Mouse (Mus musculus) granulocyte monocyte progenitor cell, adult 5-6 weeks (primary cell): ENCODE measurements around the gene Mn1. TPM values are rescaled to one million over a fixed set of nuclear protein-coding genes. Genes with fewer than 3 reads are reported as not detected.

ENCODE experiments used
- ATAC-seq: replicated peaks from 2 replicates; pipeline ENCODE4 v1.8.0; 2016; ENCODE audit warnings: mild to moderate bottlenecking, moderate TSS enrichment, inconsistent platforms; ENCODE audit not compliant: poor library complexity, severe bottlenecking
- total RNA-seq, 2 experiments: library from RNA; stranded (forward) in 1 of 2; stranded (reverse) in 1 of 2; fragments of 200-712, 200-1000 nt in 1 of 2; fragments of >200 nt in 1 of 2; fragmentation: Nextera tagmentation in 1 of 2; gene quantifications; 2 replicates each; pipeline ENCODE4 v1.2.3; 2014 to 2017

The Mn1 gene
- total RNA-seq (2014; fragmentation: Nextera tagmentation) = 0.64 TPM in 1 of 2 replicates, not detected in the other
- total RNA-seq (2017) = not detected in 2 replicates

GRCm38 (mm10) chr5:111416591-111417374, at the start of gene Mn1:
TSS of gene Mn1 (plus strand) at chr5:111417362.
- ATAC-seq = peak; percentile 42

DNA sequence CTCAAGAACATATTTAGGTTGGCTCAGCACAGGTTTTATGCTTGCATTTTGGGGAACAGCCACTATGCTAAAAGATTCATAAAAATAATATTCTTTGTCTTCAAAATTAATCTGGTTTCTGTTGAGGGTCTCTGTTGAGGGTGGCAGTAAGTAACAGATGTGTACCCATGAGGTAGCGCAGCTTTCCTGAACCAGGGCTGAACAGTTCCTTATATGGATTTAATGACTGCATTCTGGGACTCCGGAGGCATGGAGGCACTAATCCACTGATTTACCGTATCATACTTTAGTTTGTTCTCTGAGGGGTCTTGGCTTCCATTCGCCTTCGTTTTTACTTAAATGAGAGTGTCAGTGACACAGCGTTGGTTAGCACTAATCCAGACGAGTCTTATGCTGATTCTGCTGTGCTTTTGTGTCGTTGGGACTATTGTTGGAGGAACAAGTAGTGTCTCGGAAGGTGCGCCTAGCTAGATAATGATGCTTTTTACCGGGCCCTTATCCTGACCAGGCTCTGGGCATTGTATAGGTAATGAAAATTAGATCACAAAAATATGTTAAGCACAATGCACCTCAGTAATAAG, 49.1 kb upstream of the Mn1 start:
- ATAC-seq = no peak

DNA sequence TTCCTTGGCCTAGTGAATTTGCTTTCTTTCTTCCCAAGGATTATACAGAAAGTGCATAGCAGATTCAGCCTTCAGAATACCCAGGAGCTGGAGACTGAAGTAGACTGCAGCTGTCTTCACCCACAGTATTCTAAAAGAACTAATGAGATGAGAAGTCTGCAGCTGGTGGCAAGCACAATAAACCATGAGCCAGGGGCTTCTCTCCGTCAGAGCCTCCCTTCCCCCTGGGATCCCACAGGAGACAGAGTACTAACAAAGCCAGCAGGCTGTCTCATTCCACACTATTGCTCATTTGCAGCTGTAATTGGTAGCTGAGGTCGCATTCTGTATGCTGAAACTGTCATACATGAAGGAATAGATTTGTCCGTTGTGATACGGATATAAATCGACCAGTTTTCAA, 48.6 kb upstream of the Mn1 start:
- ATAC-seq = no peak

DNA sequence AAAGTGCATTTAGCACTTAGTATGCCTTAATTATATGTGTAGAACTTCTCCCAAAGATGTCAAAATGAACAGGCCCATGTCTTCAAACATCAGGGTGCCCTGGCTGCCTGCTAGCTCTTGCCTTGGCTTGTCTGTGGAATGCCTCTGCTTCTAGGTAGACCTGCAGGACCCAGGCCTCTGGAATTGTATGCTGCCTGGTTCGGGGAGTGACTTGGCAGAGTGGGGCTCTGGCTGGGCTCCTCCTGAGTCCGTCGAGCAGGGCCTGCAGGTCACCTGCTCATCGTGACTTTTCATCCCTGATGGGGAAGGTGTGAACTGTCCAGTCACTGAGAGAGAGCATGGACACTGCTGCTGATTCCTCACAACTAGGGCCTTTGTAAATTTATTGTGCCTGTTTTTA, 41.5 kb upstream of the Mn1 start:
- no peak for ATAC-seq

DNA sequence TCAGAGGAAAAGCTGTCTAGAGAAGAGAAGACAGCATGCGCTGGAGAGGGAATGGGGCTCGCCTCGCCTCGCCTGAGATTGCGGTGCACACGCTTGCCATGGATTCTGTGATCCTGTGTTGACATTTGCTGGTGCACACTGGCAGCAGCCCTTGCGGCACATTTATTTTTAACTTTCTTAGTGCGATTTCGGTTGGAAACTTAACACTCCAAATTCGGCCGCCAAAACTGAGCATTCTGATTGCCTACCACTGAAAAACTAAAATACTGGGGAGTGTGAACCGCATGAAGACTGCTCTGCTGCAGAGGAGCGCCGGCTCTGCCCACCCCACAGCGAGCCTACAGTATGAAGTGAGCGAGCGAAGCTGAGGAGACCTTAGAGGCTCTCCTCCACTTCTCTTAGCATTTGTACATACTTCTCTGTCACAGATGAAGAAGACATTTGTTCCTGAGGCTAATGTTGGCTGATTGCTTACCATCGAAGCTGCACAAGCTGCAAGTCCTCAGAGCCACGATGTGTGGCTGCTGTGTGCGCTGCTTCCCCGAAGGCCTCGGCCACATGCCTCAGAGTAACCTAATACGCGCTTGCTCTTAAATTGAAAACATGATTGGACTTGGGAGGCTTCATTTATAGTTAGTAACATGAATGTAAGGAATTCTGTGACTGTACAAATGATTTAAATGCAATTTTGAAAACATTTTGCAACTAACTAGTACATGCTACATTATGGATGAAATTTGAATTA, 40.7 kb upstream of the Mn1 start:
- no peak for ATAC-seq

- ATAC-seq = no peak
Measured at GRCm38 (mm10) chr5:111378126-111378993, 38.8 kb upstream of the Mn1 start.

DNA sequence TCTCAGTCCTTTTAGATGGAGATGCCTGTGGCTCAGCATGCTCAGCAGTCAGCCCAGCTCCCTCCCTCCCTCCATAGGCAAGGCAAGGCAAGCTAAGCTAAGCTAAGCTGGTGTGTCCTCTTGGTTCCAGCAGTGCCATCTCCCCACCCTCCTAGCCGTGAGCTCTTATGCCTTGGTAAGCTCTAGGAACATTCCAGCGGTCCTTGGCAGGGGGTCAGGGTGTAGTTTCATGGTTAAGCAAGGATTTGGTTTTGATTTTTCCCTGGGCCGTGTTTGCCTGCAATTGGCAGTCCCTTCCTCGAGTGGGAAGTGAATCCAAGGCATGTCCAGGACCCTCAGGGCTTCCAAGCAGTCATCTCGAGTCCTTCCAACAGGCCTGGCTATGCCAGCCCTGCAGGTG, 33.8 kb upstream of the Mn1 start:
- ATAC-seq = no peak

- no peak for ATAC-seq
Measured at GRCm38 (mm10) chr5:111390911-111391310, 26.3 kb upstream of the Mn1 start.

DNA sequence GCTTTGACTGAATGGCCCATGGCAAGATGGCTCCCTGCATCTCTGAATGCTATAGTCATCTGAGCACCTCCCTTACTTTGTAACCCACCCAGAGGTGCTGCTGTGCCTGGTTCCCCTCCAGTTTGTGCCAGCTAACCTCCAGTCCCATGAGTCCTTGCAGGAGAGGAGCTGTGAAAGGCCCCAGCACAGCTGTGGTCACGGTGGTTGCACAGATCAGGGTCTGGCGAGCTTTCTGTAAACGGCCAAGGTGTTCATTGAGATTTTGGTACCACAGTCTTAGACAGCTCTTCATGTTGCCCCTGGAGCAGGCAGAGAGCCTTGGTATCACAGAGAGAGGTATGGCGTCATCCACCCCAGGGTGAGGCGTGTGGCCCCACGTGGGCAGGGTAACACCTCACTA, 25.7 kb upstream of the Mn1 start:
- no peak for ATAC-seq

DNA sequence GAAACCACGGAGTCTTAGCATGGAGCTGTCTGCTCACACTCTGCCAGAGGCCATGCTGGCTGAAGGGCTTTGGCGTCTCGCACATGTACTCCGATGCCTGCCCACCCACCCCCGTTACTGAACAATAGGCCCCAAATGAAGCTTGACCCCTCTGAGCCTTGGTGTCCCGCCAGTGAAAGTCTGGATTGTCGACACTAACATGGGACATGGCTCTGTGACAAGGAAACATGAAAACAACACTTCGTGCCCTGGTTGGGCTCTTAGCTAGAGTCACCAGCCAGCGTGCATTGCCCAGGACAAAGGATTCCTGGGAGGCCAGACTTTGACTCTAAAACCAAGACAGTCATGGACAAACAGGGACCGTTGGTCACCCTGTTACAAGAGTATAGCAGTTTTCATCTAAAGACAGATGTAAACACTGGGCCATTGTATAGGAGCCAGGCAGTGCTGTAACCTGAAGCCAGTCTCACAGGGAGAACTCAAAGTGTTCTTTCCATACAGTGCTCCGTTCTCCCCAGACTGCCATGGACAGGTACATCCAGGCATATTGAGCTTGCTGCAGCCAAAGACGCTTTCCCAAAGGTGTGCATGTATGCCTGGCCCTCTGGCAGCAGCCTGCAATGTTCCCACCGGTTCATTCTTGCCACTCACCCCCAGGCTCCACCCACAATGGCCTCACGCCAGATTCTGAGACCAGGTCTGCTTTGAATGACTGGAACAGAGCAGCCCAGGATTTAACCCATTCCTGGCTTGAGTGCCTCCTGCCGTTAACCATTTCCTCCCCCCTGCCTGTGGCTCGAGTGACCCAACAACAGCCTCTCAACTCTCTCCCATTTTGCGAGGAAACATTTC, 23.6 kb upstream of the Mn1 start:
- ATAC-seq = no peak

DNA sequence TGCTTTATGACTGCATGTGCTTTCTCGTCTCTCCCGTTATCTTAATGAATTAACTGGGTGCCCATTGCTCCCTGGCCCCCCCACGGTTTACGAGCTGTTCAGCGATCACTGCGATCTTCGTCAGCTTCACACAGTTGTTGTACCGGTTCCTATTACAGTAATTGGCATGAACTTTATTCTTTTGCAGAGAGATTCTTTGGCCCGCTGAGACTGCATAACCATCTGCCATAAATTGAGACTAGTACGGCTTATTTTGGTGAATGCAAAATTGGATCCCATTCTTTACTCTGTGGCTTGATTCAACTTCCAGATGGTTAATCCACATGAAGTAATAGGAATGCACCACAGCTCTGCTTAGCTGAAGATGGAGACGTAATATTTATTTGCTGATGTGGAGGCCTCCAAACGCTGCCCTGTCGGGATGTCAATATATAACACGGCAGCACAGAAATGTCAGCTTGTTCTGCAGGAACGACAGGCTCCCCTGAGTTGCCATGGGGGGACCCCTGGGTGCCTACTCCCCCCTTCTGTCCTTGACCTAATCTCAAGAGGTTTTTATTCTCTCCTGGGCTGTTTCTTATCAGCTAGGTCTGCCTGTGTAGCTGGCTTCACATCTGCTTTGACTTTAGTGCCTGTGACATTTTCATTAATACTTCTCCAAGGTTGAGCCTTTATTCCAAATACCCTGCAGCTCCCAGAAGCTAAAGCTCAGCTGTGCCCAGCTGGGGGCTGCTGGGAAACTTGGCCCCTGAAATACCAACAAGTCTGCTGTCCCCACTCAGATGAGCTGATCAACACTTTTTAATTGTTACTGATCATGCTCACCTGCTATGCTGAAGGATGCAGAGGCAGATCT, 22.7 kb upstream of the Mn1 start:
- no peak for ATAC-seq

DNA sequence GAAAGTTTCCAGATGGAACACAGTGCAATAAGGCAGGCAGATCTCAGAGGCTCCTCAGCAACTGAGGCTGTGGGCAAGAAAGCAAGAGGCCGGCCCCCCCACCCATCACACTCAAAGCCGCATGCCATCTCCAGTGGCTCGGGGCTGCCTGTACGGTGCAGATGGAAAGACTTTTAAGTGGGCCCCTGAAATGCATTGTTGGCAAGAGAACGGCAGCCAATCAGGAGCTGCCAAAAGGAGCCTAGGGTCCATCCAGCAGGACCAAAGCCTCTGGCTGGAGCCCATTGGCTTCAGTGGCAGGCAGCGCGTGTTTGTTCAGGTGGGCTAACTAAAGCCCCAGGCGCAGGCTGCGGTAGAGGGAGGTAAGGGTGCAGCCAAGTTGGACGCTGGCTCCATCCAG, 21.4 kb upstream of the Mn1 start:
- no peak for ATAC-seq

DNA sequence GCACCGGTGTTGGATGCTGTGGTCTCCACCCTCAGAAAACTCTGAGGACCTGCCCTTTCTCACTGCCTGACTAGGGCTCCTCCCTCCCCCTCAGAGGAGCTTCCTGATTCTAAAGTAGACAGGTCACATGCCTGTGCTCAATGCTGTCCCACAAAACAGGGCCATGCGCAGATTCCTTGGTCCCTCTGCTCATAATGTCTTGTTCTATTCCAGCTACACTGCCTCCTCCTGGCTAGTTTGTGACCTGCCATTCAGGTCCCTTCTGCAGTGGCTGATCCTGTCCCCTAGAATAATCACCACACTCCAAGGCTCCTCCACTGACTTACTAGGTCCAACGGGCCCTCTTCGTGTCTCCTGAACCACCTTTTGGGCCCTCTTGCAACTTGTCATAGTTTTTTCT, 21.0 kb upstream of the Mn1 start:
- ATAC-seq = no peak

GRCm38 (mm10) chr5:111398471-111398870, 18.7 kb upstream of the Mn1 start:
- no peak for ATAC-seq

DNA sequence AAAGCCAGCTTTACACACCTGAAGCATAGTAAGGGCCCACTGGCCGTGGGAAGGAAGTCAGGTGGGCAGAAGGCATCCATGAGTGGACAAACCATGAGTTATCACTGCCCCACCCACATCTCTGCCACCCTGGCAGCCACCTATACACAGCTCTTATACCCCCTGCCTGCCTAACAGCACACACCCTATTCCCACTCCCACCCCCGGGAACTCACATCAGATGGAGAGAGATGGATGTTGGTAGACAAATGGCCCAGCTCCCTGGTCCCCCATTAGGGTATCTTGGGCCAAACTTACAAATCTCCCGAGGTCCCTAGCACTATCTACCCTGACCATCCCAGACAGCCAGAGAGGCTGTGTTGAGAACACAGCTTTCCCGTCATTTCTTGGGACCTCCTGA, 17.9 kb upstream of the Mn1 start:
- ATAC-seq = no peak

GRCm38 (mm10) chr5:111401879-111402650, 15.1 kb upstream of the Mn1 start:
- no peak for ATAC-seq

DNA sequence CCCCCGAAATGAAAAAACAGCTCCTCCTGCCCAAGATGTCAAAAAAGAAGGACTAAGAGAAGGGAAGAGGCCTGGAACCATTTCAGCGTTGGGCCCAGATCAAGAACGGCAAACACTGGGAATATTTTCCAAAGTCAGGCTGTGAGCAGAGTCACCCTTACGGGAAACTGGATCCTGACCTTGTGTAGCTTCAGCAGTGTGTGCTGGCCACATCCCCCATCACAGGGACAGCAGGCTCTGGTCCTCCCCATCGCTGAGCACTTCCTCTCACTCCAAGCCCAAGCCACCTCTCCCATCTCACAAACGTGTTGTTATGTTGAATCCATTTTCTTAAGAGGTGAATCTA, 14.5 kb upstream of the Mn1 start:
- ATAC-seq = no peak

DNA sequence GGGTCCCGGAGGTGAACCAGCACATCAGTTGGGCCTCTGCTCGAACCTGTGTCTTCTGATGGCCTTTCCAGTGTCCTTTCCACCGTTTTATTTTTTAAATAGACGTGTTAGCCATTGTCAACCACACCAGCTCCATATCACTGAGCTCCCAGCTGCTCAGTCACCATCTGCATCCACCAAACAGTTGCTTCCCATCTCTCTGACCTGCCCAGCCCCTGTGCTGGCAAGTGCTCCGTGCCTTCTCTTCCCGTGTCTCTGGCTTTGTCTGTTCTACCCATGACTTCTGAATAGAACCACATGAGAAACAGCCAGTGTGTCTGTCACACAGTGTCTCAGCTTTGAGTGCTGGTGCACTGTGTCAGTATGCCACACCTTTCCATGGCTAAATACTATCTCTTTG, 12.4 kb upstream of the Mn1 start:
- ATAC-seq = no peak
